Mouse (Mus musculus) limb, embryonic 14.5 days (tissue): ENCODE data around the gene Bap1. TPM values are rescaled to one million over a fixed set of nuclear protein-coding genes. Genes with fewer than 3 reads are reported as not detected.

Source experiments
- ATAC-seq: fragments of 200-750 bp; cut with Nextera tagmentation; 2 replicates; pipeline ENCODE4 v1.8.0; 2017; ENCODE audit warnings: low read depth, moderate number of reproducible peaks, moderate TSS enrichment; ENCODE audit not compliant: low FRiP score
- DNase-seq: peaks from one replicate; pipeline ENCODE4 v3.0.0-alpha.2; 2015; ENCODE audit warnings: low spot score
- H3K27ac ChIP-seq: fragments of 300-500 bp; sonication (generic); replicated peaks from 2 replicates; pipeline ENCODE4 v1.5.1; 2014; ENCODE audit warnings: low read depth, mild to moderate bottlenecking, low read length, moderate library complexity, mixed read lengths
- H3K27me3 ChIP-seq: fragments of 300-500 bp; sonication (generic); 2 replicates; pipeline ENCODE4 v1.6.1; 2014; ENCODE audit warnings: low read length, mixed read lengths; ENCODE audit not compliant: control insufficient read depth, insufficient read depth
- H3K36me3 ChIP-seq: fragments of 300-500 bp; sonication (generic); 2 replicates; pipeline ENCODE4 v1.6.1; 2014; ENCODE audit warnings: mild to moderate bottlenecking, low read length, moderate library complexity, mixed read lengths; ENCODE audit not compliant: control insufficient read depth, insufficient read depth
- H3K4me1 ChIP-seq: fragments of 300-500 bp; sonication (generic); 2 replicates; pipeline ENCODE4 v1.6.1; 2014; ENCODE audit warnings: antibody characterized with exemption, low read length, mixed read lengths; ENCODE audit not compliant: control insufficient read depth, insufficient read depth
- H3K4me2 ChIP-seq: fragments of 300-500 bp; sonication (generic); replicated peaks from 2 replicates; pipeline ENCODE4 v1.6.1; 2014; ENCODE audit warnings: low read depth, mild to moderate bottlenecking, low read length, moderate library complexity; ENCODE audit not compliant: severe bottlenecking
- H3K4me3 ChIP-seq: fragments of 300-500 bp; sonication (generic); replicated peaks from 2 replicates; pipeline ENCODE4 v1.5.1; 2014; ENCODE audit warnings: low read length
- H3K9ac ChIP-seq: fragments of 300-500 bp; sonication (generic); 2 replicates; pipeline ENCODE4 v1.6.1; 2014; ENCODE audit warnings: mild to moderate bottlenecking, low read depth, low read length, moderate library complexity; ENCODE audit not compliant: severe bottlenecking
- H3K9me3 ChIP-seq: fragments of 300-500 bp; sonication (generic); 2 replicates; pipeline ENCODE4 v1.6.1; 2016; ENCODE audit warnings: low read length; ENCODE audit not compliant: control insufficient read depth
- POLR2A ChIP-seq: fragments of 200-500 bp; IDR thresholded peaks from 2 replicates; pipeline ENCODE4 v1.8.0; 2012; ENCODE audit warnings: inconsistent platforms, mild to moderate bottlenecking, moderate library complexity, borderline replicate concordance; ENCODE audit not compliant: insufficient read depth, insufficient read length; ENCODE audit errors: extremely low read depth
- WGBS: fragments of 180-500 bp; shearing (Covaris S2); extraction: QIAGEN DNeasy Blood & Tissue Kit; methylation state at CpG from one replicate; pipeline ENCODE4 v1.1.7; 2014; 5-methylcytosine and 5-hydroxymethylcytosine counted together
- polyA plus RNA-seq, 2 experiments: library from polyadenylated mRNA; depleted of rRNA in 1 of 2; stranded (reverse) in 1 of 2; unstranded in 1 of 2; fragments of >200 nt; fragmentation: Nextera tagmentation in 1 of 2; extraction: Ambion mirVana in 1 of 2; gene quantifications; 2 replicates each; pipeline versions ENCODE4 v1.2.1 to v1.2.3; 2012 to 2014

Bap1 gene
- polyA plus RNA-seq, 2 experiments: 71.7 to 90.1 TPM

- H3K27ac ChIP-seq: no peak overlapping the region
- H3K4me3 ChIP-seq: no peak overlapping the region
- 93% methylated on average over 6 of the region's 6 CpGs for WGBS
- ATAC-seq (no peak), DNase-seq (no peak)
- H3K9ac ChIP-seq: no peak overlapping the region
- H3K4me1 ChIP-seq: peaks cover 5% of the 10 kb centered on the region
- no peak overlapping the region for H3K4me2 ChIP-seq
- peaks cover 7% of the 10 kb centered on the region; the same call in 1 of the 2 replicates for H3K36me3 ChIP-seq
- H3K27me3 ChIP-seq: no peaks in the 10 kb centered on the region
- H3K9me3 ChIP-seq: no peaks in the 10 kb centered on the region
- TF ChIP-seq POLR2A: no peak
These were observed 2.9 kb upstream of the Bap1 start for GRCm38 (mm10) chr14:31248396-31248795.

GRCm38 (mm10) chr14:31250222-31251083 is 797 bp upstream of the Bap1 start:
- H3K36me3 ChIP-seq: peaks cover 27% of the 10 kb centered on the region
- peak overlapping the region; percentile 99 for H3K9ac ChIP-seq
- no peaks in the 10 kb centered on the region for H3K27me3 ChIP-seq
- TF ChIP-seq POLR2A: no peak
- H3K4me1 ChIP-seq: peaks cover 5% of the 10 kb centered on the region
- ATAC-seq: peak; percentile 89
- no peaks in the 10 kb centered on the region for H3K9me3 ChIP-seq
- peak overlapping the region; percentile 76 for H3K4me2 ChIP-seq
- H3K4me3 ChIP-seq: peak overlapping the region; percentile 97
- WGBS: 19% methylated on average over 38 of the region's 38 CpGs
- H3K27ac ChIP-seq: peak overlapping the region; percentile 93
- peak; percentile 33 for DNase-seq

GRCm38 (mm10) chr14:31251626-31252025 is 376 bp downstream of the Bap1 start:
- Histone ChIP-seq H3K27ac (peak overlapping the region; percentile 93), H3K36me3 (peaks cover 39% of the 10 kb centered on the region), H3K27me3 (no peaks in the 10 kb centered on the region), H3K9ac (peak overlapping the region; percentile 99), H3K9me3 (no peaks in the 10 kb centered on the region), H3K4me2 (peak overlapping the region; percentile 76), H3K4me3 (peak overlapping the region; percentile 97), H3K4me1 (peaks cover 5% of the 10 kb centered on the region)
- no peak for DNase-seq
- TF ChIP-seq POLR2A: no peak
- peak; percentile 31; the same call in 1 of the 2 replicates for ATAC-seq
- WGBS: 1% methylated on average over 18 of the region's 18 CpGs

GRCm38 (mm10) chr14:31252091-31252490 is 841 bp downstream of the Bap1 start:
- peak overlapping the region; percentile 99 for H3K9ac ChIP-seq
- TF ChIP-seq POLR2A: no peak
- 82% methylated on average over 5 of the region's 5 CpGs for WGBS
- ATAC-seq: no peak
- H3K36me3 ChIP-seq: peaks cover 44% of the 10 kb centered on the region
- no peaks in the 10 kb centered on the region for H3K9me3 ChIP-seq
- H3K4me3 ChIP-seq: peak overlapping the region; percentile 97
- H3K4me2 ChIP-seq: peak overlapping the region; percentile 76
- peaks cover 5% of the 10 kb centered on the region for H3K4me1 ChIP-seq
- no peaks in the 10 kb centered on the region for H3K27me3 ChIP-seq
- DNase-seq: no peak
- no peak overlapping the region for H3K27ac ChIP-seq

GRCm38 (mm10) chr14:31258476-31259050 is 7.3 kb downstream of the Bap1 start:
- ATAC-seq: no peak

More at GRCm38 (mm10) chr14:31258476-31259050, 7.3 kb downstream of the Bap1 start:
- WGBS: 94% methylated on average over 14 of the region's 14 CpGs
- Histone ChIP-seq H3K27me3 (no peaks in the 10 kb centered on the region), H3K4me1 (no peaks in the 10 kb centered on the region), H3K9ac (no peak overlapping the region), H3K4me2 (no peak overlapping the region), H3K27ac (no peak overlapping the region), H3K36me3 (peaks cover 92% of the 10 kb centered on the region), H3K9me3 (no peaks in the 10 kb centered on the region), H3K4me3 (no peak overlapping the region)
- DNase-seq: no peak
- TF ChIP-seq POLR2A: no peak
